15 mouse cellular contexts compared by ENCODE assay signal in the genomic region with DNA sequence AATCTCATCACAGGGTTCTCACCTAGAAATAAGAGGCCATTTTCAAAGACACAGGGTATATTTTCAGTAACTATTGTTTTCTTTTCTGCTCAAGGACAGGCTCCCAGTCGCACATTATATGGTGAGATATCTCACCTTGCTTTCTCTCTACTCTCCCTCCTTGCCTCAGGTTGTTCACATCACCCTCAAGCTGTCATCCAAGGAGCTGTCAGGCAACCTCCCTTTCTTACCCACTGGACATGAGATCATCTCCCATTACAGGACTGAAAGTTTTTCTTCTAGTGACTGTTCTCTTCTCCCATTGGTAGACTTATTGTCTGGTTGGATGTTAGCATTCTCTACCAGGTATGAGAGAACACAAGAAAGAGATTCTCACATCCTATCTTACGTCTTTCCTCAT. TPM values are rescaled to one million over a fixed set of nuclear protein-coding genes. Genes with fewer than 3 reads are reported as not detected.
"Had no signal": no experiment of that assay in that cellular context is flagged by ENCODE, and none has a peak within 500 bp of the region (broad histone marks: within the 10 kb centered on the region; RNA-seq: fewer than 3 reads in every experiment).

No protein-coding gene starts in this region.

- H3K4me2 ChIP-seq: limb, embryonic 15.5 days; midbrain, embryonic 13.5 days; neural tube, embryonic 13.5 days; stomach, embryonic 15.5 days had no signal

- H3K4me3 ChIP-seq: limb, embryonic 15.5 days; midbrain, embryonic 13.5 days; neural tube, embryonic 13.5 days; stomach, embryonic 15.5 days had no signal

- H3K9me3 ChIP-seq: limb, embryonic 15.5 days; midbrain, embryonic 13.5 days; neural tube, embryonic 13.5 days; stomach, embryonic 15.5 days had no signal

- H3K4me1 ChIP-seq: limb, embryonic 15.5 days; midbrain, embryonic 13.5 days; neural tube, embryonic 13.5 days; stomach, embryonic 15.5 days had no signal

- DNase-seq: kidney, adult 9 months; kidney, postnatal 36 days; layer of hippocampus, adult 9-11 months; layer of hippocampus, postnatal 36 days; lung, adult 18-20 months; right cerebral cortex, postnatal 14 days; thymus, adult 2 months; thymus, postnatal 25 days had no signal

- ATAC-seq: midbrain, embryonic 13.5 days had no signal

- H3K36me3 ChIP-seq: limb, embryonic 15.5 days; midbrain, embryonic 13.5 days; neural tube, embryonic 13.5 days; stomach, embryonic 15.5 days had no signal

- H3K27me3 ChIP-seq: limb, embryonic 15.5 days; midbrain, embryonic 13.5 days; neural tube, embryonic 13.5 days; stomach, embryonic 15.5 days had no signal

- H3K9ac ChIP-seq: limb, embryonic 15.5 days; liver, embryonic 14.5 days; midbrain, embryonic 13.5 days; neural tube, embryonic 13.5 days; stomach, embryonic 15.5 days had no signal

- H3K27ac ChIP-seq: kidney, postnatal 0 days; limb, embryonic 15.5 days; liver, embryonic 14.5 days; midbrain, embryonic 13.5 days; neural tube, embryonic 13.5 days; stomach, embryonic 15.5 days had no signal

RNA-seq across cellular contexts. Expression of a gene that starts 20.5 kb away (rescaled TPM):
- polyA plus RNA-seq: limb, embryonic 11.5 days; limb, embryonic 15.5 days had no signal
